Mouse (Mus musculus) MEL (cell line): Measurements from ENCODE around the gene Arl14ep. TPM values are rescaled to one million over a fixed set of nuclear protein-coding genes. Genes with fewer than 3 reads are reported as not detected.

ENCODE experiments used
- DNase-seq: peaks from one replicate; pipeline ENCODE4 v3.0.0; 2011; ENCODE audit warnings: low read depth, low spot score
- H3K27ac ChIP-seq: 2 replicates; pipeline ENCODE4 v1.5.1; 2012; ENCODE audit warnings: low read depth, mild to moderate bottlenecking, control low read depth, low read length, moderate library complexity; ENCODE audit not compliant: control insufficient read depth
- H3K27me3 ChIP-seq, 2 experiments: fragments of 150-350 bp in 1 of 2; sonication (generic) in 1 of 2; 2 replicates each; pipeline ENCODE4 v1.6.1; 2012; ENCODE audit warnings: low read length in 2 of 2, mild to moderate bottlenecking in 2 of 2, improper control_type of control experiment in 1 of 2, moderate library complexity in 1 of 2; ENCODE audit not compliant: insufficient read depth in 2 of 2, control insufficient read depth in 1 of 2
- H3K36me3 ChIP-seq, 2 experiments: 2 replicates each; pipeline ENCODE4 v1.6.1; 2012 to 2014; ENCODE audit warnings: low read length in 2 of 2, improper control_type of control experiment in 1 of 2, inconsistent platforms in 1 of 2, mild to moderate bottlenecking in 1 of 2; ENCODE audit not compliant: insufficient read depth in 2 of 2, control insufficient read depth in 1 of 2
- H3K4me1 ChIP-seq, 2 experiments: fragments of 150-350 bp in 1 of 2; sonication (generic) in 1 of 2; 2 replicates each; pipeline ENCODE4 v1.6.1; 2012; ENCODE audit warnings: low read length in 2 of 2, improper control_type of control experiment in 1 of 2, mild to moderate bottlenecking in 1 of 2; ENCODE audit not compliant: insufficient read depth in 2 of 2, control insufficient read depth in 1 of 2
- H3K4me3 ChIP-seq, 2 experiments: fragments of 150-350 bp in 1 of 2; sonication (generic) in 1 of 2; 2 replicates each; pipeline ENCODE4 v1.5.1; 2012; ENCODE audit warnings: low read depth in 2 of 2, low read length in 2 of 2, mild to moderate bottlenecking in 2 of 2, moderate library complexity in 2 of 2, control low read depth in 1 of 2, improper control_type of control experiment in 1 of 2; ENCODE audit not compliant: control insufficient read depth in 1 of 2, insufficient read depth in 1 of 2
- H3K79me2 ChIP-seq: 2 replicates; pipeline ENCODE4 v1.6.1; 2012; ENCODE audit warnings: mild to moderate bottlenecking, low read length, moderate library complexity; ENCODE audit not compliant: control insufficient read depth, poor library complexity, insufficient read depth
- H3K9ac ChIP-seq: 2 replicates; pipeline ENCODE4 v1.6.1; 2012; ENCODE audit warnings: low read depth, mild to moderate bottlenecking, control low read depth, low read length, moderate library complexity; ENCODE audit not compliant: control insufficient read depth, poor library complexity, severe bottlenecking
- H3K9me3 ChIP-seq: fragments of 150-350 bp; sonication (generic); replicated peaks from 2 replicates; pipeline ENCODE4 v1.6.1; 2012; ENCODE audit warnings: mild to moderate bottlenecking, low read length, improper control_type of control experiment, moderate library complexity; ENCODE audit not compliant: insufficient read depth
- BHLHE40 ChIP-seq: IDR thresholded peaks from 2 replicates; pipeline ENCODE4 v1.6.1; 2012; ENCODE audit warnings: low read depth, mild to moderate bottlenecking, inconsistent platforms, low read length, improper control_type of control experiment, borderline replicate concordance
- CHD2 ChIP-seq: IDR thresholded peaks from 2 replicates; pipeline ENCODE4 v1.6.1; 2011; ENCODE audit warnings: low read length, improper control_type of control experiment
- GATA1 ChIP-seq: IDR thresholded peaks from 2 replicates; pipeline ENCODE4 v1.6.1; 2011; ENCODE audit warnings: low read depth, low read length, improper control_type of control experiment
- JUND ChIP-seq: IDR thresholded peaks from 2 replicates; pipeline ENCODE4 v1.6.1; 2011; ENCODE audit warnings: low read depth, mild to moderate bottlenecking, improper control_type of control experiment, low read length
- KAT2A ChIP-seq: conservative IDR thresholded peaks from 2 replicates; pipeline ENCODE4 v1.6.1; 2012; ENCODE audit warnings: low read depth, low read length, improper control_type of control experiment, inconsistent platforms
- MAFK ChIP-seq: IDR thresholded peaks from 2 replicates; pipeline ENCODE4 v1.6.1; 2011; ENCODE audit warnings: low read depth, mild to moderate bottlenecking, low read length, improper control_type of control experiment, borderline replicate concordance
- MAX ChIP-seq: IDR thresholded peaks from 2 replicates; pipeline ENCODE4 v1.6.1; 2011; ENCODE audit warnings: low read length, improper control_type of control experiment
- MAZ ChIP-seq: IDR thresholded peaks from 2 replicates; pipeline ENCODE4 v1.6.1; 2012; ENCODE audit warnings: low read depth, mild to moderate bottlenecking, inconsistent platforms, low read length, improper control_type of control experiment
- MXI1 ChIP-seq: IDR thresholded peaks from 2 replicates; pipeline ENCODE4 v1.6.1; 2011; ENCODE audit warnings: mild to moderate bottlenecking, low read depth, low read length, improper control_type of control experiment
- NRF1 ChIP-seq: IDR thresholded peaks from 2 replicates; pipeline ENCODE4 v1.6.1; 2014; ENCODE audit warnings: low read depth, mild to moderate bottlenecking, inconsistent platforms, low read length, improper control_type of control experiment, moderate library complexity; ENCODE audit not compliant: poor library complexity, insufficient read depth, severe bottlenecking
- POLR2AphosphoS2 ChIP-seq: IDR thresholded peaks from 2 replicates; pipeline ENCODE4 v1.6.1; 2011; ENCODE audit warnings: low read length, improper control_type of control experiment
- TCF12 ChIP-seq: IDR thresholded peaks from 2 replicates; pipeline ENCODE4 v1.6.1; 2014; ENCODE audit warnings: low read depth, mild to moderate bottlenecking, inconsistent platforms, low read length, improper control_type of control experiment, moderate library complexity
- UBTF ChIP-seq: IDR thresholded peaks from 2 replicates; pipeline ENCODE4 v1.6.1; 2012; ENCODE audit warnings: low read depth, mild to moderate bottlenecking, inconsistent platforms, low read length, improper control_type of control experiment, moderate library complexity, borderline replicate concordance; ENCODE audit not compliant: insufficient read depth
- USF1 ChIP-seq: IDR thresholded peaks from 2 replicates; pipeline ENCODE4 v1.6.1; 2014; ENCODE audit warnings: low read depth, mild to moderate bottlenecking, inconsistent platforms, low read length, improper control_type of control experiment, moderate library complexity
- USF2 ChIP-seq, 2 experiments: IDR thresholded peaks; 2 replicates each; pipeline ENCODE4 v1.6.1; 2011 to 2012; ENCODE audit warnings: improper control_type of control experiment in 2 of 2, low read length in 2 of 2, borderline replicate concordance in 1 of 2, inconsistent platforms in 1 of 2, low read depth in 1 of 2, mild to moderate bottlenecking in 1 of 2; ENCODE audit not compliant: insufficient read depth in 1 of 2
- ZKSCAN1 ChIP-seq: IDR thresholded peaks from 2 replicates; pipeline ENCODE4 v1.6.1; 2012; ENCODE audit warnings: low read depth, mild to moderate bottlenecking, inconsistent platforms, low read length, improper control_type of control experiment, moderate library complexity
- ZMIZ1 ChIP-seq: IDR thresholded peaks from 2 replicates; pipeline ENCODE4 v1.6.1; 2012; ENCODE audit warnings: low read depth, mild to moderate bottlenecking, inconsistent platforms, low read length, improper control_type of control experiment, moderate library complexity
- polyA plus RNA-seq, 2 experiments: library from polyadenylated mRNA; stranded (reverse) in 1 of 2; unstranded in 1 of 2; fragments of >175 nt in 1 of 2; fragments of >200 nt in 1 of 2; gene quantifications; 2 replicates each; pipeline versions ENCODE4 v1.2.1 to v1.2.4; 2012; ENCODE audit warnings: low replicate concordance in 2 of 2, low read depth in 1 of 2; ENCODE audit not compliant: insufficient read length in 2 of 2, insufficient read depth in 1 of 2, missing spikeins in 1 of 2
- total RNA-seq: library from RNA; depleted of rRNA; stranded (reverse); fragments of 300-350 nt; gene quantifications from 2 replicates; pipeline ENCODE4 v1.2.3, GENCODE M21; 2012

The Arl14ep gene
- total and polyA plus RNA-seq, 3 experiments: 26.2 to 105 (median 33.1) TPM

DNA sequence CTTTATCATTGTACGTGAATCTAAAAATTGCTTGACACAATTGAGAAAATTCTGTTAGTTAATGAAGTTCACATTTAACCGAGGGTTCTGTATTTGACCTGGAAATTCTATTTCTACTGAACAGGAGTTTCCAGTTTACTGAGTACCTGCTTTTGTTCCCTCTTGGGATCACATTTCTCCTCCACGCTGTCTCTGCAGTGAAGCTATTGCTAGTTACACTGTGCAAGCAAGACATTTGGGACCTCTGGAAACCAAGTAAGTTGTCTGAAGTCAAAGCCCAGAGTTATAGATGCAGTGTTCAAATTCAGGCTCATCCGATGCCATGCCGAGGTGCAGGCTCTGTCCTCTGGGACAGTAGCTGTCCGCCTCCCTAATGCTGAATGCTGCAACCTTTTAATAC lies 19.2 kb downstream of the Arl14ep start:
- no peaks in the 10 kb centered on the region for H3K4me1 ChIP-seq
- H3K27me3 ChIP-seq: no peaks in the 10 kb centered on the region; a peak in 2 of 4 replicates
- H3K9me3 ChIP-seq: no peaks in the 10 kb centered on the region
- no peak overlapping the region for H3K9ac ChIP-seq
- DNase-seq: no peak
- H3K79me2 ChIP-seq: no peaks in the 10 kb centered on the region
- TF ChIP-seq TCF12 (no peak), NRF1 (no peak), POLR2AphosphoS2 (no peak), CHD2 (no peak), ZKSCAN1 (no peak)
- H3K27ac ChIP-seq: no peak overlapping the region
- no peaks in the 10 kb centered on the region for H3K36me3 ChIP-seq
- H3K4me3 ChIP-seq: no peak overlapping the region

- H3K9me3 ChIP-seq: no peaks in the 10 kb centered on the region
- H3K4me3 ChIP-seq: no peak overlapping the region
- H3K27ac ChIP-seq: no peak overlapping the region
- H3K27me3 ChIP-seq: peaks cover 0 to 4% of the 10 kb centered on the region in 2 experiments; a peak in 3 of 4 replicates
- DNase-seq: no peak
- no peaks in the 10 kb centered on the region for H3K79me2 ChIP-seq
- no peaks in the 10 kb centered on the region for H3K4me1 ChIP-seq
- H3K9ac ChIP-seq: no peak overlapping the region
- no peaks in the 10 kb centered on the region for H3K36me3 ChIP-seq
- no peak for TF ChIP-seq MAX
- TF ChIP-seq BHLHE40: no peak
- TF ChIP-seq JUND: no peak
- TF ChIP-seq ZMIZ1: no peak
- TF ChIP-seq USF2 (IDR thresholded peaks at IDR 0.05; ENCODE audit: borderline replicate concordance in 1 of 2, insufficient read depth in 1 of 2, low read depth in 1 of 2, low read length in 2 of 2): no peak
- TF ChIP-seq GATA1: no peak
- no peak for TF ChIP-seq MAFK
- no peak for TF ChIP-seq USF1
- TF ChIP-seq KAT2A: no peak
- no peak for TF ChIP-seq MAZ
- TF ChIP-seq TCF12: no peak
- no peak for TF ChIP-seq UBTF
- TF ChIP-seq MXI1: no peak
- TF ChIP-seq, all 39 proteins: peak for 0
These were observed 31.8 kb downstream of the Arl14ep start for GRCm38 (mm10) chr2:106942451-106942850.
